Mouse (Mus musculus): Measurements from ENCODE around the gene Nosip.

DNA sequence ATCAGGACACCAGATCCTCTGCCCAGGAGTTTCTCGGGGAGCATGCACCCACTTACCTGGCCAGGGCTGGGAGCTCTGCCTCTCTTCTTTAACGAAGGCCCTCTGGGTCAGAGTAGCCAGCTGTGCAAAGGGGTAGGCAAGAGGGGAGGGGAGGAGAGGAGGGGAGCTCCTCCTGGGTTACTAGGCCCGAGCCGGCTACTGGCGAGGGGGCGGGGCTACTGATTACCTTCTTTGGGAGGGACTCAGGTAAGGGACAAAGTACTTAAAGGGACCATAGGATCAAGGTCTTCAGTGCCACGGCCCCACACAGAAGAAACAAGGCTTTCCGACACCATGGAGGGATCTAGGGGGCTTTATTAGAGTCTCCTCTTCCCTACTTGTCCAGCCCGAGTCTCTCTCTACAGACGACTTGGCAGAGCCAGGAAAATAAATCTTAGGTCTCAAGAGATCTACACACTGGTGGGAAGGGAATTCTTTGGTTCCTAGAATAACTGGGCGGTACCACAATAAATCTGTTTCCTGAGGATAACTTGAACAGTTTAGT, 625 bp upstream of the Nosip start:
- no peak for TF ChIP-seq MAFK (IDR thresholded peaks at IDR 0.05; ENCODE audit: insufficient read depth, low read depth, low read length)
- TF ChIP-seq ZNF384 (IDR thresholded peaks at IDR 0.05; ENCODE audit: low read depth, low read length), result no peak

Data from ES-E14 (cell line).